Mouse (Mus musculus) kidney, embryonic 16.5 days (tissue): ENCODE measurements at regions not wholly inside any gene's neighbourhood (a gene's known extent, or its start where the extent isn't known, plus 50 kb on each side); places are given as distances from the start of the nearest gene placed in this dataset.

Experiments
- ATAC-seq: fragments of 200-750 bp; cut with Nextera tagmentation; 2 replicates; pipeline ENCODE4 v1.8.0; 2017; ENCODE audit warnings: moderate TSS enrichment; ENCODE audit not compliant: low FRiP score, low TSS enrichment
- H3K27ac ChIP-seq: fragments of 300-500 bp; sonication (generic); 2 replicates; pipeline ENCODE4 v1.5.1; 2014; ENCODE audit warnings: low read length
- H3K27me3 ChIP-seq: fragments of 300-500 bp; sonication (generic); 2 replicates; pipeline ENCODE4 v1.6.1; 2014; ENCODE audit warnings: low read length, control low read depth, mixed read lengths; ENCODE audit not compliant: insufficient read depth
- H3K36me3 ChIP-seq: fragments of 300-500 bp; sonication (generic); 2 replicates; pipeline ENCODE4 v1.6.1; 2014; ENCODE audit warnings: low read length, control low read depth, mixed read lengths; ENCODE audit not compliant: insufficient read depth
- H3K4me1 ChIP-seq: fragments of 300-500 bp; sonication (generic); 2 replicates; pipeline ENCODE4 v1.6.1; 2014; ENCODE audit warnings: low read length, control low read depth, mixed read lengths; ENCODE audit not compliant: insufficient read depth
- H3K4me2 ChIP-seq: fragments of 300-500 bp; sonication (generic); replicated peaks from 2 replicates; pipeline ENCODE4 v1.6.1; 2014; ENCODE audit warnings: low read depth, low read length
- H3K4me3 ChIP-seq: fragments of 300-500 bp; sonication (generic); 2 replicates; pipeline ENCODE4 v1.5.1; 2014; ENCODE audit warnings: mild to moderate bottlenecking, low read length
- H3K9ac ChIP-seq: fragments of 300-500 bp; sonication (generic); replicated peaks from 2 replicates; pipeline ENCODE4 v1.6.1; 2014; ENCODE audit warnings: low read length
- H3K9me3 ChIP-seq: fragments of 300-500 bp; sonication (generic); 2 replicates; pipeline ENCODE4 v1.6.1; 2016; ENCODE audit warnings: low read length, control low read depth
- WGBS: fragments of 180-500 bp; shearing (Covaris S2); extraction: QIAGEN DNeasy Blood & Tissue Kit; methylation state at CpG from one replicate; pipeline ENCODE4 v1.1.7; 2014; 5-methylcytosine and 5-hydroxymethylcytosine counted together

DNA sequence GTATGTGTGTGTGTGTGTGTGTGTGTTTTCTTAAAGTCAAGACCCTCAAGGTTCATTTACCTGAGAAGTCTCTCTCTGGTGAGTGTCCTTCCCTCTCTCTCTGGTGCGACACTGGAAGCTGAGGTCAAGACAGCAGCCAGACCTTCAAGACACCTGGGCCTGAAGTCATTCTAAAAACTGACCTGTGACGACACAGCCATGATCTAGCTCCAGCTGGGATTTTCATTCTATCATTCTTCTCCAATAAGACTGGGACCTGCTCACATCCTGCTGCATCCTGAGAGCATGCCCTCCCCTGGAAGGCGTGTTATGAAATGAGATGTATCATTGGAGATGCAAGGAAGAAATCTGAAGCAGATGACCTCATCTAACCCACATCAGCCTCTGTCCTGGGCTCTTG, 118.4 kb upstream of the Adamts9 start:
- H3K9me3 ChIP-seq = no peaks in the 10 kb centered on the region
- no peaks in the 10 kb centered on the region for H3K27me3 ChIP-seq
- no peak for ATAC-seq
- no peak overlapping the region for H3K4me3 ChIP-seq
- H3K36me3 ChIP-seq = no peaks in the 10 kb centered on the region
- 76% methylated on average over 3 of the region's 3 CpGs for WGBS
- H3K4me1 ChIP-seq = peaks cover 28% of the 10 kb centered on the region
- H3K27ac ChIP-seq = no peak overlapping the region
- no peak overlapping the region for H3K9ac ChIP-seq
- no peak overlapping the region for H3K4me2 ChIP-seq

DNA sequence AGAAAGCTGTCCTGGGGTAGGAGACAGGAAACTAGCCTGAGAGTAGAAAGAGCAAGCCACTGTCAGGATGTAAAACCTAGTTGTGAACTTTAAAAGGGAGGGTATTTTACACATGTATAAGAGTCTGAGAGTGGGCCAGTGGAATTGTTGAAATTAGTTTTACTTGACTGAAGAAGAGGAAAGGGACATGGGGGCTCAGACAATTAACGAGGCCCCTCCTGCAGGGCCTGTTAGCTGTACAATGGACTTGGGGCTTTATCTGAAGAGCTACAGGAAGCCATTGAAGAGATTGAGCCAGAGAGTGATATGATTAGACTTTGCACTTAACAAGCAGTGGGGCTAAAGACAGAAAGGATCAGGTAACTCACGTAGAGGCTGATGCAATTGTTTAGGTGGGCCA, 102.2 kb upstream of the Adamts9 start:
- no peaks in the 10 kb centered on the region for H3K27me3 ChIP-seq
- no peak overlapping the region for H3K27ac ChIP-seq
- no peak overlapping the region for H3K9ac ChIP-seq
- no peaks in the 10 kb centered on the region for H3K9me3 ChIP-seq
- no peak overlapping the region for H3K4me3 ChIP-seq
- ATAC-seq = no peak
- no peaks in the 10 kb centered on the region for H3K36me3 ChIP-seq
- H3K4me1 ChIP-seq = no peaks in the 10 kb centered on the region
- 71% methylated on average over 2 of the region's 2 CpGs for WGBS
- H3K4me2 ChIP-seq = no peak overlapping the region

DNA sequence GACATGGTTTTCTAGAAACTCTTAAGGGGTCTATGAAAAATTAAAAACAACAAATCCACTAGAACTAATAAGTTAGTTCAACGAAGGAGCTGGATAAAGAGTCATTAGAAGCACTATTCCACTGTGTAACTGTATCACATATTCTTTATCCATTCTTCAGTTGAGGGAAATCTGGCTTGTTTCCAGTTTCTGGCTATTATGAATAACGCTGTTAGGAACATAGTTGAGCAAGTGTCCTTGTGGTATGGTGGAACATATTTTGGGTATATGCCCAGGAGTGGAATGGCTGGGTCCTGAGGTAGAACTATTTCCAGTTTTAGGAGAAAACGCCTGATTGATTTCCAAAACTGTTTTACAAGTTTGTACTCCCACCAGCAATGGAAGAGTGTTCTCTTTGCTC, 97.7 kb upstream of the Adamts9 start:
- no peaks in the 10 kb centered on the region for H3K4me1 ChIP-seq
- no peak for ATAC-seq
- H3K27me3 ChIP-seq = no peaks in the 10 kb centered on the region
- WGBS = 83% methylated on average over 3 of the region's 3 CpGs
- H3K9ac ChIP-seq = no peak overlapping the region
- 0 out of 2 replicates have a peak, but pooled peaks cover 3% of the 10 kb centered on the region for H3K9me3 ChIP-seq
- no peak overlapping the region for H3K4me3 ChIP-seq
- H3K27ac ChIP-seq = no peak overlapping the region
- H3K36me3 ChIP-seq = 0 out of 2 replicates have a peak, but pooled peaks cover 3% of the 10 kb centered on the region
- no peak overlapping the region for H3K4me2 ChIP-seq

DNA sequence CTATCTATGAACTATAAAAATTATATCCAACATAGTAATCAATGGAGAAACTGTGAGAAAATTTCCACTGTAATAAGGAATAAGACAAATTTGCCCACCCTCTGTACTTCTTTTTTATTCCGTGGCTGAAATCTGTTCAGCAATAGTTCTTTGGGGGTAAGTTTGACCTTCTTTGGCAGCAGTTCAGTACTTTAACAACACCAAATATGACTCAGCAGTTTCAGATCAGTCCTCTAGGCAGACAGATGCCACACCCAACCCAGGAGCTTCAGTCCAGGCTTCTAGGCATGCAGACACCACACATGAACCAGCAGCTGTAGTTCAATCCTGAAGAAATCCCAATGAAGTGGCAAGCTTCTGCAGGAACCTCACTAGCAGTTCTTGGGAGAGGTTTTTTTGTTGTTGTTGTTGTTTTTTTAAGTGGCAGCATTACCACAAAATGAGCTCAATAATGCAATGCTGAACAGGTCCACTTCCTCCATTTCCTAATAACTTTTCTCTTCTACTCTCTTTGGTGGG, 88.6 kb upstream of the Adamts9 start:
- Histone ChIP-seq H3K27ac (no peak overlapping the region), H3K4me1 (no peaks in the 10 kb centered on the region), H3K36me3 (no peaks in the 10 kb centered on the region), H3K9ac (no peak overlapping the region), H3K9me3 (no peaks in the 10 kb centered on the region; the same call in 1 of the 2 replicates), H3K4me3 (no peak overlapping the region), H3K27me3 (no peaks in the 10 kb centered on the region), H3K4me2 (no peak overlapping the region)
- ATAC-seq = no peak
- 79% methylated on average over 1 of the region's 1 CpGs for WGBS

DNA sequence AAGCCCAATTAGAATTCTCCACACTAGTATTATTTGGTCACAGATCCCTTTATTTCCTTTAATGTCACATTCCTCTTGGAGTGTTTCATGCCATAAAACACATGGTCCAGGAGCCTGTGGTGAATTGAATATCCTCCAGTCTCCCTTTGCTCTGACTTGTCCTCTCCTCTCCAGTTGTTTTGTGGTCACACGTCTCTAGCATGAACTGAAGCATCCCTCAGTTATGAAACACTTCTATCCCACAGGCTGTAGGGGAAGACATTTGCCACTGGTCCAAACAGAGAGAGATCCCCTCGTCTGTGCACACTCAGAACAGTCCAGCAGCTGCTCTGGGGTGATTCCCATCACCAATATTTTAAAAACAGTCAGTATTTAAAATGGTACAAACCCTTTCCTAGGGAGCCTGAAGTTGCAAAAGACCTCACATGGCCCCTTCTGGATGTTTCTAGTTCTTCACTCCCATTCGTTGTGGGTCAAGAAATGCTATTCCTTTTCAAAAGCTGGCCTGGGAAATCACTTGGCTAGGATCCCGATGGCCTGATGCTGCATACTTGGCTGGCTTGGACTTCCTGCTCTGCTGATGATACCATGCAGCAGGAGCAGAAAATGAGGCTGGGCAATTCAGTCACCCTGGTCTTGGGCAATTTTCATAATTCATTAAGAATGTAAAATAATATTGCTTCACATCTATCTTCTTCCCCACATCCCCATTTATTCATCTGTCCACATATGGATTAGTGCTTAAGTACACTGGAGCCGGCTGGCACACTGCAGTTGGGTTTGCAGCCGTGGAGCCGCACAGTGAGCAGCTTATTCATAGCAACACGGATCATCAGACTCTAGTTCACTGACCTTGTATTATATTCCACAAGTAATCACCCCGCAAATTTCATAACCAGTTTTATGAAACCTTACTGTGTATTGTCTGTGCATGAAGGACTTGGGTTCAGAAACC, 83.1 kb upstream of the Adamts9 start:
- no peak for ATAC-seq
- no peak overlapping the region for H3K4me2 ChIP-seq
- H3K36me3 ChIP-seq = no peaks in the 10 kb centered on the region
- no peaks in the 10 kb centered on the region for H3K9me3 ChIP-seq
- no peak overlapping the region for H3K9ac ChIP-seq
- H3K27ac ChIP-seq = no peak overlapping the region
- H3K4me1 ChIP-seq = 0 out of 2 replicates have a peak, but pooled peaks cover 4% of the 10 kb centered on the region
- 73% methylated on average over 9 of the region's 9 CpGs for WGBS
- H3K4me3 ChIP-seq = no peak overlapping the region
- no peaks in the 10 kb centered on the region for H3K27me3 ChIP-seq

DNA sequence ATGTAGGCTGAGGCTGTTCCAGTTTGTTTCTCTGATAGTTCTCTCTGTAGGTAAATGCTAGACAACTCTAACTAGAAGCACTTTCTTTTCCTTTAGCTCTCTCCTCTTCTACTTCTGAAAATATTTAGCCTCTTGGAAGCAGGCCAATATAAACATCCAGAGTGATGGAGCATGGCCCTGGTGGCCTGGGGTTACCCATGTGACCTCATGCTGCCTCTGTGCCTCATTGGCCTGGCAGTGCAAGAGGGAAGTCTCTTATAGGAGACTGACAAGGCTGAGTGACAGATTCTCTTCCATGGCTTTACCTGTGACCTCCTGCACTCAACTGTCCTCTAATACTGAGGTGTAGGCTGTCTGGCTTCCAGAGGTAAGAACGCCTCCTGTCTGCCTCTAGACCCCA, 71.2 kb upstream of the Adamts9 start:
- Histone ChIP-seq H3K27me3 (no peaks in the 10 kb centered on the region), H3K9me3 (no peaks in the 10 kb centered on the region), H3K36me3 (no peaks in the 10 kb centered on the region), H3K4me1 (peaks cover 4% of the 10 kb centered on the region; the same call in 1 of the 2 replicates), H3K27ac (no peak overlapping the region), H3K4me2 (no peak overlapping the region), H3K4me3 (no peak overlapping the region), H3K9ac (no peak overlapping the region)
- peak; percentile 46; the same call in 1 of the 2 replicates for ATAC-seq
- WGBS = 77% methylated on average over 1 of the region's 1 CpGs

DNA sequence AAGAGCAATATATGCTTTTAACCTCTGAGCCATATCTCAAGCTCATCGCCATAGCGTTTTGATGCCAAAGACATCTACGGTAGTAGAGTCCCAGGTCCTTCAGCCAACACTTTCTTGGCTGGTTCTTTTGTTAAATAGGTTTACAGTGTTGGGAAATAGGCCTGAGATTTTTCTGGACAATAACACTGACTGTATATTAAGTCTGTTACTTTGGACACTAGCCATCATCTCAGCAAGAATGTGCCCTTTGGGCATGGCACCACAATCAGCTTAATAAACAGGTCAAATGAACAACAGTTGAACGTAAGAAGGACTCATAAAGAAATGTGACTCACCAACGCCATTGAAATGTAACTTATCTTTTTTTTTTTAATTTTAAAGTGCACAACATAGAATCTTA, 68.6 kb upstream of the Adamts9 start:
- H3K36me3 ChIP-seq = no peaks in the 10 kb centered on the region
- ATAC-seq = no peak
- no peak overlapping the region for H3K9ac ChIP-seq
- no peak overlapping the region for H3K27ac ChIP-seq
- H3K4me1 ChIP-seq = peaks cover 4% of the 10 kb centered on the region; the same call in 1 of the 2 replicates
- H3K9me3 ChIP-seq = no peaks in the 10 kb centered on the region
- no peaks in the 10 kb centered on the region for H3K27me3 ChIP-seq
- 86% methylated on average over 5 of the region's 5 CpGs for WGBS
- no peak overlapping the region for H3K4me2 ChIP-seq
- no peak overlapping the region for H3K4me3 ChIP-seq

DNA sequence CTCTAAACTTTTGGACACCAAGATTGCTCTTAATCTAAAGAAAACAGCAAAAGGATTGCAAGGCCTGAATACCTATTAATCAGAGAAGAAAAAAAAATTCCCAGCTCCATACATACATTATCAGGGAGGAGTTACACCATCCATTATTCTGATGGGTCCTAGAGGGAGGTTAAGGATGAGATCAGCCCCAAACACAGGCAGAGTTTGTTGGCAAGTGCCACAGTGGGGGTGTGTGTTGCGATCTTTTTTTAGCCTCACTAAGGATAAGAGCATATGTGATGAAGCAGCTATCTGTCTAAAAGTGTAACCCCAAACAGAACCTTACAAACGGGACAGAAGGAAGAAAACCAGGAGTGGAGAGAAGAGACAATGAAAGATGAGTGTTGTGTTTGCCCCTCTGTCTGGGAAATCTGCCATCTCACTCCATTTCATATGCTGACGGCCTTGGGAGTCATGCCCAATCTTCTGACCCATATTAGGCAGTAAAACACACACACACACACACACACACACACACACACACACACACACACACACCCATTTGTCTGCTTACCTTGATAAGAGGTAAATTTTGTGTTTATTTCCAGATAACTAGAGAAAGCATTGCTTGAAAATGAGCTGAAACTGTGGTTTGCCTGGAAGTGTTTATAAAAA, 61.4 kb upstream of the Adamts9 start:
- no peak overlapping the region for H3K9ac ChIP-seq
- H3K36me3 ChIP-seq = no peaks in the 10 kb centered on the region
- H3K4me3 ChIP-seq = no peak overlapping the region
- H3K9me3 ChIP-seq = no peaks in the 10 kb centered on the region
- 48% methylated on average over 3 of the region's 3 CpGs for WGBS
- H3K27ac ChIP-seq = no peak overlapping the region
- H3K4me2 ChIP-seq = no peak overlapping the region
- ATAC-seq = no peak
- H3K4me1 ChIP-seq = 0 out of 2 replicates have a peak, but pooled peaks cover 2% of the 10 kb centered on the region
- H3K27me3 ChIP-seq = no peaks in the 10 kb centered on the region

DNA sequence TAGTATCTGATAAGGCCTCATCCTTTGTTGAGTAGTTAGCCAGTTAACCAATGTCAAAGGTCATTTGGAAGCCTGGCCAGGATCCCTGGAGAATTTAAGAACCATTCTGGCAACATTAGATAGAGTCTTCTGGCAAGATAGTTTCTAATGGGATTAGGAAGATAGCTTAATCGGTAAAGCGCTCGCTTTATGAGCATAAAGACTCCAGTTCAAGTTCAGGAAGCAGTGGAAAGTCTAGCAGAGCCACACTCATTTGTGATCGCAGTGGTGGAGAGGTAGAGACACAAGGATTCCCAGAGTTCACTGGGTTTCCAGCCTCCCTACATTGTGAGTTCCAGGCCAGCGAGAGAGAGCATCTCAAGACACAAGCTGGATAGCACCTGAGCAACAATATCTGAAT, 60.5 kb upstream of the Adamts9 start:
- no peak overlapping the region for H3K4me2 ChIP-seq
- H3K4me1 ChIP-seq = 0 out of 2 replicates have a peak, but pooled peaks cover 2% of the 10 kb centered on the region
- H3K27me3 ChIP-seq = no peaks in the 10 kb centered on the region
- no peak overlapping the region for H3K4me3 ChIP-seq
- H3K36me3 ChIP-seq = no peaks in the 10 kb centered on the region
- no peak overlapping the region for H3K27ac ChIP-seq
- H3K9ac ChIP-seq = no peak overlapping the region
- ATAC-seq = no peak
- 94% methylated on average over 5 of the region's 5 CpGs for WGBS
- H3K9me3 ChIP-seq = no peaks in the 10 kb centered on the region

DNA sequence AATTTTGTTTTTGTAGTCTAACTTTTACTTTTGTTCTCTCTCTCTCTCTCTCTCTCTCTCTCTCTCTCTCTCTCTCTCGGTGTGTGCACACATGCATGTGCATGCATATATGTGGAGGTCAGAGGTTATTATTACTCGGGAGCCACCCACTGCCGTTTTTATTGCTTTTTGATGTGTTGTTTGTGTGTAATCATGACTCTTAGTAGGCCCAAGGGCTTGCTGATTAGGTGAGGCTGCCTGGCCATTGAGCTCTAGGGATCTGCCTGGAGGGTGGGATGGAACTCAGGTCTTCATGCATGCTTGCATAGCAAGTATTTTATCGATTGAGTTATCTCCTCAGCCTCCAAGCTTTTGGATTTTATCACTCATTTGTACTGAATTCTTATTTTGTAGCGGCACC, 50.4 kb upstream of the Adamts9 start:
- no peaks in the 10 kb centered on the region for H3K9me3 ChIP-seq
- no peak overlapping the region for H3K4me2 ChIP-seq
- no peaks in the 10 kb centered on the region for H3K36me3 ChIP-seq
- H3K4me1 ChIP-seq = no peaks in the 10 kb centered on the region
- no peak for ATAC-seq
- no peaks in the 10 kb centered on the region for H3K27me3 ChIP-seq
- no peak overlapping the region for H3K9ac ChIP-seq
- no peak overlapping the region for H3K27ac ChIP-seq
- no peak overlapping the region for H3K4me3 ChIP-seq
- 72% methylated on average over 5 of the region's 5 CpGs for WGBS
